28 mouse cellular contexts compared by ENCODE assay signal in the genomic region with DNA sequence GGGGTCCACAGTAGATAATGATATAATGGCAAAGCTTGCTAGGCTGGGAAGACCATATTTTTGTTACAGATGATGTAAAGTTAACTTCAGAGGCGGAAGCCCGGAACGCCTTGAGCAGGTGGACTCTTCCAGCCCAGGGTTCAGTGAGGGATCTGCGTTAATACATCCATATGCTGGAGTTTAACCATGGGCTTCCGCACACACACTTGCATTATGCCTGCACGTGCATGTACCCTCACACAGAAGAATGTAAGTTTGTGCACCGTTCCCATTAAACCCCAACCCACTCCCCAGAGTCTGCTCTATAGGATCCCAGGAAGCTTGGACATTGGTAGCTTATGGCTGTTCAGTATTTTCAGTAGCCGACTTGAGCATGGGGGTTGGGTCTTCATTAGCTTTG. TPM values are rescaled to one million over a fixed set of nuclear protein-coding genes. Genes with fewer than 3 reads are reported as not detected.
DNase-seq lines count a peak whose midpoint lies in the region; ATAC-seq and TF ChIP-seq lines count a peak whose summit lies in the region.
"Had no signal": no experiment of that assay in that cellular context is flagged by ENCODE, and none has a peak within 500 bp of the region (broad histone marks: within the 10 kb centered on the region; RNA-seq: fewer than 3 reads in every experiment).

No protein-coding gene starts in this region.

- DNase-seq in hindbrain, embryonic 10.5 days (ENCODE audit: low spot score) = no peak
- no peak for DNase-seq in thymus, adult 2 months
- no peak for DNase-seq in thymus, postnatal 25 days
- DNase-seq in layer of hippocampus, adult 11-12 months (ENCODE audit: low spot score) = no peak
- DNase-seq: adrenal gland, postnatal 14 days; cerebellum, adult 11-12 months; cerebellum, adult 9-11 months; gastrocnemius, adult 2 months; gastrocnemius, postnatal 36 days; heart, adult 2 months; heart, postnatal 10 days; kidney, adult 18-20 months; layer of hippocampus, adult 9-11 months; liver, embryonic 13.5 days; lung, adult 18-20 months; lung, postnatal 4 days; thymus, postnatal 36 days had no signal

- peaks cover 48% of the 10 kb centered on the region for H3K4me1 ChIP-seq in hindbrain, embryonic 13.5 days (replicated peaks)
- H3K4me1 ChIP-seq in hindbrain, embryonic 10.5 days (replicated peaks) = peaks cover 39% of the 10 kb centered on the region
- H3K4me1 ChIP-seq in thymus, adult 2 months (replicated peaks; ENCODE audit: control insufficient read depth, insufficient read depth, low read length) = peaks cover 26% of the 10 kb centered on the region
- peaks cover 70% of the 10 kb centered on the region for H3K4me1 ChIP-seq in embryonic facial prominence, embryonic 13.5 days
- H3K4me1 ChIP-seq in midbrain, embryonic 16.5 days (ENCODE audit: control insufficient read depth, insufficient read depth, low read length) = peaks cover 24% of the 10 kb centered on the region

- TF ChIP-seq CTCF in thymus, adult 2 months (IDR thresholded peaks at IDR 0.05; ENCODE audit: borderline replicate concordance, control insufficient read depth, extremely low read depth, insufficient read depth, low read length, poor library complexity) = no peak

- H3K9ac ChIP-seq in hindbrain, embryonic 13.5 days = 0 out of 2 replicates have a peak overlapping the region, but pooled peaks have one; percentile 13
- no peak overlapping the region for H3K9ac ChIP-seq in embryonic facial prominence, embryonic 13.5 days
- no peak overlapping the region for H3K9ac ChIP-seq in midbrain, embryonic 16.5 days (ENCODE audit: low read depth, low read length)
- H3K9ac ChIP-seq: forebrain, embryonic 15.5 days; heart, embryonic 13.5 days; limb, embryonic 15.5 days; neural tube, embryonic 12.5 days had no signal

- H3K4me2 ChIP-seq in hindbrain, embryonic 13.5 days = no peak overlapping the region
- H3K4me2 ChIP-seq in embryonic facial prominence, embryonic 13.5 days = no peak overlapping the region
- no peak overlapping the region for H3K4me2 ChIP-seq in midbrain, embryonic 16.5 days (ENCODE audit: low read length)
- H3K4me2 ChIP-seq: forebrain, embryonic 15.5 days; limb, embryonic 15.5 days; neural tube, embryonic 12.5 days had no signal

- H3K27ac ChIP-seq in hindbrain, embryonic 13.5 days = no peak overlapping the region
- H3K27ac ChIP-seq in hindbrain, embryonic 10.5 days = no peak overlapping the region
- peak overlapping the region; percentile 9 for H3K27ac ChIP-seq in thymus, adult 2 months (ENCODE audit: control insufficient read depth, insufficient read depth, low read length)
- H3K27ac ChIP-seq in embryonic facial prominence, embryonic 13.5 days = peak overlapping the region; percentile 66; the same call in 1 of the 2 replicates
- no peak overlapping the region for H3K27ac ChIP-seq in midbrain, embryonic 16.5 days (ENCODE audit: low read length)
- H3K27ac ChIP-seq: forebrain, embryonic 15.5 days; gastrocnemius, adult 2 months; heart, adult 2 months; heart, embryonic 13.5 days; limb, embryonic 10.5 days; limb, embryonic 15.5 days; liver, embryonic 13.5 days; neural tube, embryonic 12.5 days had no signal

- ATAC-seq in hindbrain, embryonic 13.5 days (ENCODE audit: low FRiP score) = no peak
- ATAC-seq in embryonic facial prominence, embryonic 13.5 days (ENCODE audit: insufficient number of reproducible peaks, insufficient read depth, low FRiP score, low TSS enrichment, low read depth) = no peak
- ATAC-seq in midbrain, embryonic 16.5 days = no peak
- ATAC-seq: forebrain, embryonic 15.5 days; hindbrain, embryonic 16.5 days; lung, postnatal 0 days had no signal

- no peaks in the 10 kb centered on the region for H3K27me3 ChIP-seq in hindbrain, embryonic 13.5 days
- H3K27me3 ChIP-seq in hindbrain, embryonic 10.5 days (ENCODE audit: insufficient read depth, poor library complexity, severe bottlenecking) = peaks cover 3% of the 10 kb centered on the region; the same call in 1 of the 2 replicates
- H3K27me3 ChIP-seq in thymus, adult 2 months (ENCODE audit: control insufficient read depth, insufficient read depth, low read length) = no peaks in the 10 kb centered on the region
- H3K27me3 ChIP-seq in embryonic facial prominence, embryonic 13.5 days = no peaks in the 10 kb centered on the region
- no peaks in the 10 kb centered on the region for H3K27me3 ChIP-seq in midbrain, embryonic 16.5 days (ENCODE audit: control insufficient read depth, insufficient read depth, low read depth, low read length)
- H3K27me3 ChIP-seq: forebrain, embryonic 15.5 days; heart, embryonic 13.5 days; limb, embryonic 15.5 days; liver, embryonic 13.5 days; neural tube, embryonic 12.5 days had no signal

- no peak for TF ChIP-seq POLR2A in thymus, adult 2 months (IDR thresholded peaks at IDR 0.05; ENCODE audit: control insufficient read depth, extremely low read depth, insufficient read depth, low read length, poor library complexity)

- WGBS in hindbrain, embryonic 13.5 days = 96% methylated on average over 8 of the region's 8 CpGs
- WGBS in hindbrain, embryonic 10.5 days = 94% methylated on average over 8 of the region's 8 CpGs
- WGBS in thymus, adult 2 months = 93% methylated on average over 8 of the region's 8 CpGs
- 80% methylated on average over 8 of the region's 8 CpGs for WGBS in embryonic facial prominence, embryonic 13.5 days
- 95% methylated on average over 8 of the region's 8 CpGs for WGBS in midbrain, embryonic 16.5 days

- H3K36me3 ChIP-seq in hindbrain, embryonic 13.5 days = peaks cover 13% of the 10 kb centered on the region
- H3K36me3 ChIP-seq in hindbrain, embryonic 10.5 days = peaks cover 31% of the 10 kb centered on the region
- H3K36me3 ChIP-seq in thymus, adult 2 months (ENCODE audit: control insufficient read depth, insufficient read depth, low read length) = peaks cover 32% of the 10 kb centered on the region
- H3K36me3 ChIP-seq in embryonic facial prominence, embryonic 13.5 days = peaks cover 7% of the 10 kb centered on the region; the same call in 1 of the 2 replicates
- peaks cover 3% of the 10 kb centered on the region; the same call in 1 of the 2 replicates for H3K36me3 ChIP-seq in midbrain, embryonic 16.5 days (ENCODE audit: control insufficient read depth, insufficient read depth, low read length)

- no peaks in the 10 kb centered on the region for H3K9me3 ChIP-seq in hindbrain, embryonic 13.5 days
- H3K9me3 ChIP-seq in hindbrain, embryonic 10.5 days = no peaks in the 10 kb centered on the region
- H3K9me3 ChIP-seq in embryonic facial prominence, embryonic 13.5 days = no peaks in the 10 kb centered on the region
- H3K9me3 ChIP-seq in midbrain, embryonic 16.5 days (replicated peaks; ENCODE audit: control insufficient read depth, low read length, poor library complexity, severe bottlenecking) = no peaks in the 10 kb centered on the region
- H3K9me3 ChIP-seq: forebrain, embryonic 15.5 days; heart, embryonic 13.5 days; limb, embryonic 10.5 days; limb, embryonic 15.5 days; liver, embryonic 13.5 days; neural tube, embryonic 12.5 days had no signal

- no peak overlapping the region for H3K4me3 ChIP-seq in hindbrain, embryonic 13.5 days
- no peak overlapping the region for H3K4me3 ChIP-seq in hindbrain, embryonic 10.5 days
- no peak overlapping the region for H3K4me3 ChIP-seq in thymus, adult 2 months (ENCODE audit: control insufficient read depth, insufficient read depth, low read length)
- H3K4me3 ChIP-seq in embryonic facial prominence, embryonic 13.5 days = no peak overlapping the region
- no peak overlapping the region for H3K4me3 ChIP-seq in midbrain, embryonic 16.5 days (ENCODE audit: low read depth, low read length)
- H3K4me3 ChIP-seq: forebrain, embryonic 15.5 days; gastrocnemius, adult 2 months; heart, adult 2 months; heart, embryonic 13.5 days; limb, embryonic 10.5 days; limb, embryonic 15.5 days; liver, embryonic 13.5 days; myocyte; neural tube, embryonic 12.5 days had no signal

RNA-seq across cellular contexts. Expression of a gene that starts 4.0 kb away (rescaled TPM):
- 35.2 and 36.3 TPM in 2 replicates for polyA plus RNA-seq in hindbrain, embryonic 13.5 days (2015; fragmentation: Nextera tagmentation; extraction: Ambion mirVana)
- 19.7 and 22.9 TPM in 2 replicates for polyA plus RNA-seq in hindbrain, embryonic 10.5 days (2016; fragmentation: Nextera tagmentation; extraction: Ambion mirVana)
- 113 and 166 TPM in 2 replicates for polyA plus RNA-seq in thymus, adult 2 months (2012; rRNA removed)
- 22.5 and 26.6 TPM in 2 replicates for polyA plus RNA-seq in embryonic facial prominence, embryonic 13.5 days (2015; fragmentation: Nextera tagmentation; extraction: Ambion mirVana)
- polyA plus RNA-seq in midbrain, embryonic 16.5 days (2015; fragmentation: Nextera tagmentation; extraction: Ambion mirVana) = 50.9 and 53.0 TPM in 2 replicates

Comparison
In these comparisons a context has a peak if more than half of its experiments do, and no peak if none do; other contexts are left out.
1. H3K27ac ChIP-seq: peak in thymus, adult 2 months (single experiment) and embryonic facial prominence, embryonic 13.5 days (single experiment); none in hindbrain, embryonic 13.5 days (single experiment), hindbrain, embryonic 10.5 days (single experiment) and midbrain, embryonic 16.5 days (single experiment).